Mouse (Mus musculus) heart, embryonic 13.5 days (tissue): ENCODE measurements around the gene Itgb2. TPM values are rescaled to one million over a fixed set of nuclear protein-coding genes. Genes with fewer than 3 reads are reported as not detected.

Experiments used
- ATAC-seq: fragments of 200-750 bp; cut with Nextera tagmentation; 2 replicates; pipeline ENCODE4 v1.8.0; 2017; ENCODE audit warnings: moderate TSS enrichment; ENCODE audit not compliant: insufficient number of reproducible peaks, low FRiP score, low TSS enrichment; ENCODE audit errors: extremely low read depth
- H3K27ac ChIP-seq: fragments of 300-500 bp; sonication (generic); replicated peaks from 2 replicates; pipeline ENCODE4 v1.5.1; 2015; ENCODE audit warnings: moderate library complexity, mild to moderate bottlenecking, inconsistent platforms
- H3K27me3 ChIP-seq: fragments of 300-500 bp; sonication (generic); replicated peaks from 2 replicates; pipeline ENCODE4 v1.6.1; 2015; ENCODE audit warnings: mild to moderate bottlenecking, inconsistent platforms
- H3K36me3 ChIP-seq: fragments of 300-500 bp; sonication (generic); 2 replicates; pipeline ENCODE4 v1.6.1; 2015; ENCODE audit warnings: mild to moderate bottlenecking, inconsistent platforms
- H3K4me1 ChIP-seq: fragments of 300-500 bp; sonication (generic); 2 replicates; pipeline ENCODE4 v1.6.1; 2015; ENCODE audit warnings: inconsistent platforms
- H3K4me2 ChIP-seq: fragments of 300-500 bp; sonication (generic); 2 replicates; pipeline ENCODE4 v1.6.1; 2015; ENCODE audit warnings: inconsistent platforms, mild to moderate bottlenecking, moderate library complexity
- H3K4me3 ChIP-seq: fragments of 300-500 bp; sonication (generic); 2 replicates; pipeline ENCODE4 v1.5.1; 2015; ENCODE audit warnings: moderate library complexity, mild to moderate bottlenecking, inconsistent platforms
- H3K9ac ChIP-seq: fragments of 300-500 bp; sonication (generic); 2 replicates; pipeline ENCODE4 v1.6.1; 2015; ENCODE audit warnings: inconsistent platforms, mild to moderate bottlenecking, moderate library complexity
- H3K9me3 ChIP-seq: fragments of 300-500 bp; sonication (generic); 2 replicates; pipeline ENCODE4 v1.6.1; 2016; ENCODE audit warnings: inconsistent platforms
- WGBS: fragments of 180-500 bp; shearing (Covaris S2); methylation state at CpG from one replicate; pipeline ENCODE4 v1.1.7; 2015; ENCODE audit warnings: mixed read lengths; 5-methylcytosine and 5-hydroxymethylcytosine counted together
- polyA plus RNA-seq: library from polyadenylated mRNA; unstranded; fragments of >200 nt; fragmentation: Nextera tagmentation; extraction: Ambion mirVana; gene quantifications from 2 replicates; pipeline ENCODE4 v1.2.1, GENCODE M21; 2015

Itgb2 gene
- polyA plus RNA-seq, 1 experiment from 2014 or later, result 1.5 TPM

DNA sequence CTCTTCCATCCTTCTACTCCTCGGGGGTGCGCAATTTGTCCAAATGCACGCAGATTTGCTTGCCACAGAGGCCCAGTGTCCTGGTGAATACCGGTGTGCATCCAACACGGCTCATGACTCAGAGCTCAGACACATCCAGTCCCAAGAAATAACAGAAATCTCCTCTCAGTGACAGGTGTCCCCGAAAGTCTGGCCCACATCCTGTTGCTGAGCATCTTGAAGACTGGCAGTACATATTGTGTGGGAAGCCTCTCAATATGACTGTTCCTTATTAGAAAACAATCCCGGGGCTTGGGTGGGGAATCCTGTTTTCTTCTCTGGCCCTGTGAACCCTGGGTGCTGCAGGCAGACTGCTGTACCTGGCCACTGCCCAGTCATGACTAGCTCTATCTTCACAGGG is 26.6 kb downstream of the Itgb2 start:
- Histone ChIP-seq H3K9ac (no peak overlapping the region), H3K9me3 (no peaks in the 10 kb centered on the region), H3K36me3 (no peaks in the 10 kb centered on the region), H3K27ac (no peak overlapping the region), H3K4me2 (no peak overlapping the region), H3K4me1 (no peaks in the 10 kb centered on the region), H3K27me3 (peaks cover 5% of the 10 kb centered on the region; the same call in 1 of the 2 replicates), H3K4me3 (no peak overlapping the region)
- 81% methylated on average over 7 of the region's 7 CpGs for WGBS
- ATAC-seq, result no peak

GRCm38 (mm10) chr10:77557641-77558040 is 27.6 kb downstream of the Itgb2 start:
- ATAC-seq, result no peak
- Histone ChIP-seq H3K27ac (no peak overlapping the region), H3K4me1 (no peaks in the 10 kb centered on the region), H3K4me3 (no peak overlapping the region), H3K9ac (no peak overlapping the region), H3K27me3 (peaks cover 5% of the 10 kb centered on the region; the same call in 1 of the 2 replicates), H3K4me2 (no peak overlapping the region), H3K36me3 (no peaks in the 10 kb centered on the region), H3K9me3 (no peaks in the 10 kb centered on the region)
- 78% methylated on average over 4 of the region's 4 CpGs for WGBS

DNA sequence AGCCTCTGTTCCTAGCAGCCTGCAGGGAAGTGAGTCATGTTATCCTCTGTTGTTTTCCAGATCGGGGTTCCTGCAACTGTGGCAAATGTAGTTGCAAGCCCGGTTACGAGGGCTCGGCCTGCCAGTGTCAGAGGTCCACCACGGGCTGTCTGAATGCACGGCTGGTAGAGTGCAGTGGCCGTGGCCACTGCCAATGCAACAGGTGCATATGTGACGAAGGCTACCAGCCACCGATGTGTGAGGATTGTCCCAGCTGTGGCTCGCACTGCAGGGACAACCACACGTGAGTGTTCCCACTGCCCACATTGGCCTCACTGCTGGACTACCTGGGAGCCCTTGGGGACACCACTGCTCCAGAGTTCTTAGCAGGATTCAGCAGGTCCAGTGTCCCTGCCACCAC is 30.0 kb downstream of the Itgb2 start:
- H3K36me3 ChIP-seq, result no peaks in the 10 kb centered on the region
- peaks cover 5% of the 10 kb centered on the region; the same call in 1 of the 2 replicates for H3K27me3 ChIP-seq
- H3K9me3 ChIP-seq, result no peaks in the 10 kb centered on the region
- H3K4me1 ChIP-seq, result no peaks in the 10 kb centered on the region
- H3K9ac ChIP-seq, result no peak overlapping the region
- ATAC-seq, result no peak
- no peak overlapping the region for H3K4me2 ChIP-seq
- no peak overlapping the region for H3K27ac ChIP-seq
- WGBS, result 84% methylated on average over 11 of the region's 11 CpGs
- no peak overlapping the region for H3K4me3 ChIP-seq

DNA sequence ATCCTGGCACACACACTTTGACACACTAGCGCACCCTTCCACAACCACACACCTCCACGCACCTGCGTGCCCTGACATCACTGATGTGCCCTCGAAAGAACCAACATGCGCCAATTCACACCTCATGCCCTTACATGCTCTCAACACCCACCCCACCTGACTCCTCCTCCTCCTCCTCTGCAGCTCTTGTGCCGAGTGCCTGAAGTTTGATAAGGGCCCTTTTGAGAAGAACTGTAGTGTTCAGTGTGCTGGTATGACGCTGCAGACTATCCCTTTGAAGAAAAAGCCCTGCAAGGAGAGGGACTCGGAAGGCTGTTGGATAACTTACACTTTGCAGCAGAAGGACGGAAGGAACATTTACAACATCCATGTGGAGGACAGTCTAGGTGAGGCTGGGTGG is 30.8 kb downstream of the Itgb2 start:
- H3K4me2 ChIP-seq, result no peak overlapping the region
- H3K27me3 ChIP-seq, result peaks cover 5% of the 10 kb centered on the region; the same call in 1 of the 2 replicates
- no peak overlapping the region for H3K27ac ChIP-seq
- H3K9me3 ChIP-seq, result no peaks in the 10 kb centered on the region
- no peaks in the 10 kb centered on the region for H3K36me3 ChIP-seq
- no peaks in the 10 kb centered on the region for H3K4me1 ChIP-seq
- H3K9ac ChIP-seq, result no peak overlapping the region
- WGBS, result 66% methylated on average over 9 of the region's 9 CpGs
- ATAC-seq, result no peak
- H3K4me3 ChIP-seq, result no peak overlapping the region

- Histone ChIP-seq H3K27ac (no peak overlapping the region), H3K36me3 (no peaks in the 10 kb centered on the region), H3K4me2 (no peak overlapping the region), H3K9me3 (no peaks in the 10 kb centered on the region), H3K9ac (no peak overlapping the region), H3K27me3 (peaks cover 5% of the 10 kb centered on the region; the same call in 1 of the 2 replicates), H3K4me1 (no peaks in the 10 kb centered on the region), H3K4me3 (no peak overlapping the region)
- 62% methylated on average over 2 of the region's 2 CpGs for WGBS
- no peak; the same call in 1 of the 2 replicates for ATAC-seq
Measured at GRCm38 (mm10) chr10:77561508-77561907, 31.5 kb downstream of the Itgb2 start.

- Histone ChIP-seq H3K9ac (no peak overlapping the region), H3K27ac (no peak overlapping the region), H3K27me3 (peaks cover 2% of the 10 kb centered on the region; the same call in 1 of the 2 replicates), H3K4me1 (no peaks in the 10 kb centered on the region), H3K4me3 (no peak overlapping the region), H3K4me2 (no peak overlapping the region), H3K36me3 (no peaks in the 10 kb centered on the region), H3K9me3 (no peaks in the 10 kb centered on the region)
- WGBS, result 64% methylated on average over 8 of the region's 8 CpGs
- no peak for ATAC-seq
Measured at GRCm38 (mm10) chr10:77565005-77565404, 35.0 kb downstream of the Itgb2 start.

DNA sequence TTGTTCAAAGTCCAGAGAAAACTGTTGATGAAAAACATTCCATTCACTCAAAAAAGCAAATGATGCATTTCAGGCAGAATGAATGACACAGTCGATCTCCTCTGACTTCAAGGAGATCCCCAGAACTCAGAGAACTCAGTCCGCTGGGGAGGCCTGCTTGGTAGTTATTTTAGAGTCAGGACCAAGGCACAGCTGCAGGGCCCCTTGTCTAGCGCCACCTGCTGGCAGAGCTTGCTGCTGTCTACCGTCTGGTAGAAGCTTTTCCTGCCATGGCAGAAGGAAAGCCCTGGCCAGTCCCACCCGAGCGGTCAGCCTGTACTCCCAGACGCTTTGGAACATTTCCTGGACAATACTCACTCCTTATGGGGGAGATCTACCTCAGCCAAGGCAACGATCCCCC is 36.6 kb downstream of the Itgb2 start:
- no peaks in the 10 kb centered on the region for H3K9me3 ChIP-seq
- H3K4me1 ChIP-seq, result no peaks in the 10 kb centered on the region
- no peak overlapping the region for H3K4me3 ChIP-seq
- H3K27me3 ChIP-seq, result peaks cover 6% of the 10 kb centered on the region; the same call in 1 of the 2 replicates
- no peak overlapping the region for H3K4me2 ChIP-seq
- ATAC-seq, result no peak
- H3K27ac ChIP-seq, result no peak overlapping the region
- no peaks in the 10 kb centered on the region for H3K36me3 ChIP-seq
- H3K9ac ChIP-seq, result no peak overlapping the region
- 22% methylated on average over 8 of the region's 8 CpGs for WGBS

GRCm38 (mm10) chr10:77569481-77569880 is 39.4 kb downstream of the Itgb2 start:
- Histone ChIP-seq H3K4me1 (no peaks in the 10 kb centered on the region), H3K9ac (no peak overlapping the region), H3K27ac (no peak overlapping the region), H3K4me3 (no peak overlapping the region), H3K4me2 (no peak overlapping the region), H3K36me3 (no peaks in the 10 kb centered on the region), H3K27me3 (peaks cover 9% of the 10 kb centered on the region), H3K9me3 (no peaks in the 10 kb centered on the region)
- WGBS, result 34% methylated on average over 7 of the region's 7 CpGs
- no peak for ATAC-seq

GRCm38 (mm10) chr10:77569973-77570658 is 40.1 kb downstream of the Itgb2 start:
- Histone ChIP-seq H3K9ac (no peak overlapping the region), H3K36me3 (no peaks in the 10 kb centered on the region), H3K4me1 (no peaks in the 10 kb centered on the region), H3K4me2 (no peak overlapping the region), H3K4me3 (no peak overlapping the region), H3K27ac (no peak overlapping the region), H3K27me3 (peaks cover 9% of the 10 kb centered on the region), H3K9me3 (no peaks in the 10 kb centered on the region)
- no peak; the same call in 1 of the 2 replicates for ATAC-seq
- 40% methylated on average over 6 of the region's 6 CpGs for WGBS

DNA sequence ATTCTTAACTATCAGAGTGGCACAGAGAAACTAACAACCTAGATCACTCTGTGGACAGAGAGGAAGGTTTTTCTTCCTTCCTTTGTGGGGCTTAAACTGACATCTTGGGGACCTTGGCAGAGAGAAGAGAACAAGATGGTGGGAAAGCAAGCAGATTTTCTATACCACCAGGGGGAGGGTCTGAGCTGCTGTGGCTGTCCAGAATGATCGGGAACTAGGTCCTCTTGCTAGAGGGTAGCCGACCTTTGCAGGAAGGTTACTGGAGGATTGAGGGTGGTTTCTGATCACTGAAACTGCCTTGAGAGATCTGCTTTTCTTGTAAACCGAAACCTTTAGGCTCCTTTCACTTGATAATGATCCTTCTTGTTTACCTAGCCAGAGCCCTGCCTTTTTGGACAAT is 42.2 kb downstream of the Itgb2 start:
- ATAC-seq, result no peak
- H3K36me3 ChIP-seq, result no peaks in the 10 kb centered on the region

GRCm38 (mm10) chr10:77573162-77573561 is 43.1 kb downstream of the Itgb2 start:
- Histone ChIP-seq H3K4me3 (no peak overlapping the region), H3K9ac (no peak overlapping the region), H3K4me2 (no peak overlapping the region), H3K4me1 (no peaks in the 10 kb centered on the region), H3K27me3 (peaks cover 9% of the 10 kb centered on the region), H3K27ac (no peak overlapping the region), H3K36me3 (no peaks in the 10 kb centered on the region), H3K9me3 (no peaks in the 10 kb centered on the region)
- 75% methylated on average over 1 of the region's 1 CpGs for WGBS
- ATAC-seq, result no peak

More for the DNA sequence above, 42.2 kb downstream of the Itgb2 start:
- H3K9me3 ChIP-seq, result no peaks in the 10 kb centered on the region
- H3K4me2 ChIP-seq, result no peak overlapping the region
- no peaks in the 10 kb centered on the region for H3K4me1 ChIP-seq
- H3K27ac ChIP-seq, result no peak overlapping the region
- no peak overlapping the region for H3K9ac ChIP-seq
- 24% methylated on average over 3 of the region's 3 CpGs for WGBS
- H3K4me3 ChIP-seq, result no peak overlapping the region
- peaks cover 9% of the 10 kb centered on the region for H3K27me3 ChIP-seq
